Mouse (Mus musculus) hindbrain, embryonic 13.5 days (tissue): ENCODE data around the gene N4bp2. TPM values are rescaled to one million over a fixed set of nuclear protein-coding genes. Genes with fewer than 3 reads are reported as not detected.

Experiments used
- ATAC-seq: fragments of 200-750 bp; cut with Nextera tagmentation; 2 replicates; pipeline ENCODE4 v1.8.0; 2017; ENCODE audit warnings: moderate TSS enrichment; ENCODE audit not compliant: low FRiP score
- H3K27ac ChIP-seq: fragments of 300-500 bp; sonication (generic); 2 replicates; pipeline ENCODE4 v1.5.1; 2015; ENCODE audit warnings: inconsistent platforms, mild to moderate bottlenecking, moderate library complexity
- H3K27me3 ChIP-seq: fragments of 300-500 bp; sonication (generic); 2 replicates; pipeline ENCODE4 v1.6.1; 2015; ENCODE audit warnings: mild to moderate bottlenecking, inconsistent platforms
- H3K36me3 ChIP-seq: fragments of 300-500 bp; sonication (generic); 2 replicates; pipeline ENCODE4 v1.6.1; 2015; ENCODE audit warnings: mild to moderate bottlenecking, inconsistent platforms
- H3K4me1 ChIP-seq: fragments of 300-500 bp; sonication (generic); replicated peaks from 2 replicates; pipeline ENCODE4 v1.6.1; 2015; ENCODE audit warnings: inconsistent platforms
- H3K4me2 ChIP-seq: fragments of 300-500 bp; sonication (generic); 2 replicates; pipeline ENCODE4 v1.6.1; 2015; ENCODE audit warnings: inconsistent platforms, mild to moderate bottlenecking, moderate library complexity
- H3K4me3 ChIP-seq: fragments of 300-500 bp; sonication (generic); 2 replicates; pipeline ENCODE4 v1.5.1; 2015; ENCODE audit warnings: mild to moderate bottlenecking, inconsistent platforms
- H3K9ac ChIP-seq: fragments of 300-500 bp; sonication (generic); 2 replicates; pipeline ENCODE4 v1.6.1; 2015; ENCODE audit warnings: mild to moderate bottlenecking, inconsistent platforms
- H3K9me3 ChIP-seq: fragments of 300-500 bp; sonication (generic); 2 replicates; pipeline ENCODE4 v1.6.1; 2016; ENCODE audit warnings: inconsistent platforms
- WGBS: fragments of 180-500 bp; shearing (Covaris S2); methylation state at CpG from one replicate; pipeline ENCODE4 v1.1.7; 2015; 5-methylcytosine and 5-hydroxymethylcytosine counted together
- polyA plus RNA-seq: library from polyadenylated mRNA; unstranded; fragments of >200 nt; fragmentation: Nextera tagmentation; extraction: Ambion mirVana; gene quantifications from 2 replicates; pipeline ENCODE4 v1.2.1, GENCODE M21; 2015

The N4bp2 gene
- polyA plus RNA-seq, 1 experiment from 2014 or later = 19.2 TPM

DNA sequence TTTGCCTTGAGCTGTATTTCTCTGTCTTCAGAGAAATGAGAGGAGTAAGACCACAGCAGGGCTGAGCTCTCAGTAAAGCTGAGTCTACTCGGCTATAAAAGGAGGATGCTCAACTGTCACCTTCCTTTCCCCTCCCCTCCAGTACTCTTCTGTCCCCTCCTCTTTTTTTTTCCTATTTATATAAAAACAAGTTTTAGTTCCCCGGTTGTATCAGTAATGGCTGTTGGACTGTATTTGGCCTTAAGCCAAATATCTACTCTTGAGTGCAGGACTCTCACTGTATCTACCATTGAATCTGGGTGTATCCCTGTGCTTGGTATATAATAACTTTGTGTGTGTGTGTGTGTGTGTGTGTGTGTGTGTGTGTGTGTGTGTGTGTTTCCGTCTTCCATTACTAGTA lies 31.4 kb downstream of the N4bp2 start:
- Histone ChIP-seq H3K4me2 (no peak overlapping the region), H3K9me3 (no peaks in the 10 kb centered on the region), H3K27ac (no peak overlapping the region), H3K9ac (no peak overlapping the region), H3K4me3 (no peak overlapping the region), H3K36me3 (peaks cover 59% of the 10 kb centered on the region), H3K4me1 (no peaks in the 10 kb centered on the region), H3K27me3 (no peaks in the 10 kb centered on the region)
- 87% methylated on average over 3 of the region's 3 CpGs for WGBS
- ATAC-seq = no peak

- Histone ChIP-seq H3K9me3 (no peaks in the 10 kb centered on the region), H3K4me1 (no peaks in the 10 kb centered on the region), H3K27me3 (no peaks in the 10 kb centered on the region), H3K4me2 (no peak overlapping the region), H3K36me3 (peaks cover 58% of the 10 kb centered on the region), H3K9ac (no peak overlapping the region), H3K4me3 (no peak overlapping the region), H3K27ac (no peak overlapping the region)
- ATAC-seq = no peak
- 95% methylated on average over 9 of the region's 9 CpGs for WGBS
Measured at GRCm38 (mm10) chr5:65795293-65795993, 32.1 kb downstream of the N4bp2 start.

DNA sequence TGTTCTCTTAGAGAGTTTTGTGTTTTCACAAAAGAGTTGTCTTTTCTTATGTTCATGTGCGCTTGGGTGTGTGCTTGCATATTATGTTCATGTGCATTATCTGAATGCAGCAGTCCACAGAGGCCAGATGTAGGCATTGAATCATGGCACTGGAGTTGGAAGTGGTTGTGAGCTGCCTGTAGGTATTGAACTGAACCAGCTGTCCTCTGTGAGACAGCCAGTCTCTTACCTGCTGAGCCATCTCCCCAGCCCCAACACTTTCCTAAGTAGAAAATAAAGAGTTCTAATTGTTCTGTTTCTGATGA lies 32.6 kb downstream of the N4bp2 start:
- 98% methylated on average over 1 of the region's 1 CpGs for WGBS
- peaks cover 55% of the 10 kb centered on the region for H3K36me3 ChIP-seq
- no peak overlapping the region for H3K27ac ChIP-seq
- no peaks in the 10 kb centered on the region for H3K4me1 ChIP-seq
- H3K9me3 ChIP-seq = no peaks in the 10 kb centered on the region
- no peak overlapping the region for H3K9ac ChIP-seq
- no peak overlapping the region for H3K4me3 ChIP-seq
- H3K27me3 ChIP-seq = no peaks in the 10 kb centered on the region
- H3K4me2 ChIP-seq = no peak overlapping the region
- ATAC-seq = no peak

- 79% methylated on average over 5 of the region's 5 CpGs for WGBS
- no peak for ATAC-seq
- no peaks in the 10 kb centered on the region for H3K27me3 ChIP-seq
- no peaks in the 10 kb centered on the region for H3K4me1 ChIP-seq
- H3K27ac ChIP-seq = no peak overlapping the region
- H3K9me3 ChIP-seq = no peaks in the 10 kb centered on the region
- H3K4me3 ChIP-seq = no peak overlapping the region
- H3K4me2 ChIP-seq = no peak overlapping the region
- H3K9ac ChIP-seq = no peak overlapping the region
- peaks cover 63% of the 10 kb centered on the region for H3K36me3 ChIP-seq
Measured at GRCm38 (mm10) chr5:65823601-65824133, 60.3 kb downstream of the N4bp2 start.

- H3K9ac ChIP-seq = no peak overlapping the region
- H3K4me2 ChIP-seq = no peak overlapping the region
- no peak for ATAC-seq
- no peaks in the 10 kb centered on the region for H3K9me3 ChIP-seq
- H3K36me3 ChIP-seq = peaks cover 40% of the 10 kb centered on the region
- H3K27ac ChIP-seq = no peak overlapping the region
- no peaks in the 10 kb centered on the region for H3K27me3 ChIP-seq
- H3K4me3 ChIP-seq = no peak overlapping the region
- WGBS = 98% methylated on average over 4 of the region's 4 CpGs
- no peaks in the 10 kb centered on the region for H3K4me1 ChIP-seq
Measured at GRCm38 (mm10) chr5:65826476-65826875, 63.2 kb downstream of the N4bp2 start.

- 94% methylated on average over 8 of the region's 8 CpGs for WGBS
- H3K4me1 ChIP-seq = no peaks in the 10 kb centered on the region
- no peak overlapping the region for H3K4me2 ChIP-seq
- no peak for ATAC-seq
- no peak overlapping the region for H3K9ac ChIP-seq
- H3K27ac ChIP-seq = no peak overlapping the region
- H3K4me3 ChIP-seq = no peak overlapping the region
- no peaks in the 10 kb centered on the region for H3K9me3 ChIP-seq
- H3K36me3 ChIP-seq = peaks cover 34% of the 10 kb centered on the region
- H3K27me3 ChIP-seq = no peaks in the 10 kb centered on the region
Measured at GRCm38 (mm10) chr5:65827102-65827501, 63.8 kb downstream of the N4bp2 start.

DNA sequence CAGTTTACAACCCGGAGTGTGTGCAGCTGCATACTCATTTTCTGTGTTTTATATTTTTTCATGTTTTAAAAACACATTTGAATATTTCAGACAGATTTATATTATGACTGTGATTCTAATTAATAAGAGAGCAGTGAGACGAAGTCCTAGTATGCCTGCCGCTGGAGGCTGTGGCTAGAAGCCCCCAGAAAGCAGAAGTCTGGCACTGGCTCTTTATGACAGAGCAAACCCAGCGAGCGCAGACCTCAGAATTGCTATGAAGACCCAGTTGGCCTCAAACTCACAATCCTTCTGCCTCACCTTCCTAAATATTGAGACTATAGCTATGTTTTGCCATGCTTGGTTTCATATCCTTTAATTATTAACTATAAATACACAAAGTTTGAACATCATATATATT lies 64.9 kb downstream of the N4bp2 start:
- Histone ChIP-seq H3K27ac (no peak overlapping the region), H3K36me3 (peaks cover 28% of the 10 kb centered on the region), H3K4me2 (no peak overlapping the region), H3K4me1 (no peaks in the 10 kb centered on the region), H3K9me3 (no peaks in the 10 kb centered on the region), H3K9ac (no peak overlapping the region), H3K27me3 (no peaks in the 10 kb centered on the region), H3K4me3 (no peak overlapping the region)
- 94% methylated on average over 5 of the region's 5 CpGs for WGBS
- ATAC-seq = no peak

DNA sequence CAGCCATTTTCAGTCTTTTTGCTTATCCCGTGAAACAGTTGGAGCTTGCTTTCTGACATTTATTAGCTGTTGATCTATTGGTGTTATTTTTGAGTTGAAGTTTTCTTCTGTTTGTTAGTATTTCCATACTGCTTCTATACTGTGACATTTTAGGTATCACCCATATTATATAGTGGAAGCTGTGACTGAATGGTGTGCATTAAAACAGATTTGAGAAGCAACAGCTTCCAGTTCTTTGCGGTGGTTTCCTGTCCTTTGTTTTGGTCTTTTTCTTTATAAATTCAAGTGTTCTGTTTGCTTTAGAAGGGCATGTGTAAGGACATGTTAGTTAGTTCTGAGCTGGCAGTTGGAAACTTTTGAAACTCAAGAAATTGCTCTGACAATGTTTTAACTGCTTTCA lies 65.7 kb downstream of the N4bp2 start:
- H3K9me3 ChIP-seq = no peaks in the 10 kb centered on the region
- no peaks in the 10 kb centered on the region for H3K27me3 ChIP-seq
- no peak overlapping the region for H3K27ac ChIP-seq
- no peak overlapping the region for H3K9ac ChIP-seq
- H3K36me3 ChIP-seq = peaks cover 28% of the 10 kb centered on the region
- no peaks in the 10 kb centered on the region for H3K4me1 ChIP-seq
- no peak overlapping the region for H3K4me3 ChIP-seq
- 87% methylated on average over 2 of the region's 2 CpGs for WGBS
- ATAC-seq = no peak
- no peak overlapping the region for H3K4me2 ChIP-seq

DNA sequence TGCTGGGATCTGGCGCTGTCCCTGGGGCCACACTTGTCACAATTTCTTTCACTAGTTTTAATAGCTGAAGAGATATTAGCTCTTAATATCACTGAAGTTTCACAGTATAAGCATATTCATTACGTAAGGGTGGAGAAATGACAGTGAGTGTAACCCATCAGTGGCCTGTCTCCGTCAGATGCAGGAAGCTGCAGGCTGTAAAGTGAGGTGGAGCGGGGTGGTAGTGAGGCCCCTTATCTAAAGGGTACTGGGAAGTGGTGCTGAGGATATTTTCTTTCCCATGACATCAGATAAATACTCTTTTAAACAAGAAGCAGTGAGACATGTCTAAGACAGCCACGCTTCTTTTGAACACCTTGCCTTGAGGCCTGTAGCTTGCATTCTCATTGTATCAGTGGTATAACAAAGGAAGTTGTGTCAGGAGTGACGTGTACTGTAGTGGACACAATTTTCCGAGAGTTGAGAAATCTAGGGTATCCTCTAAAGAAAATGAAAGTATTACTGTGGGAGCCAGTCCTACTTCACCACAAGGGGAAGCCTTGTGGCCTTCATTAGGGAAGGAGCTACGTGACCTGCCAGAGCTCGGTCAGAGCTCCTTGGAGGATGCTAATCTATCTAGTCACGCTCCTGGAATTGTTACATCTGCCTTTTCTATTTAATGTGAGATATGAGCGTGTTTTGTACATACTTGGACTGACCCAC lies 68.7 kb downstream of the N4bp2 start:
- Histone ChIP-seq H3K36me3 (peaks cover 13% of the 10 kb centered on the region), H3K27ac (no peak overlapping the region), H3K4me2 (no peak overlapping the region), H3K4me3 (no peak overlapping the region), H3K9me3 (no peaks in the 10 kb centered on the region), H3K27me3 (no peaks in the 10 kb centered on the region), H3K4me1 (no peaks in the 10 kb centered on the region), H3K9ac (no peak overlapping the region)
- no peak for ATAC-seq
- WGBS = 90% methylated on average over 11 of the region's 11 CpGs

- H3K9me3 ChIP-seq = no peaks in the 10 kb centered on the region
- peaks cover 10% of the 10 kb centered on the region; the same call in 1 of the 2 replicates for H3K36me3 ChIP-seq
- 83% methylated on average over 3 of the region's 3 CpGs for WGBS
- no peak overlapping the region for H3K9ac ChIP-seq
- no peak overlapping the region for H3K4me2 ChIP-seq
- no peaks in the 10 kb centered on the region for H3K4me1 ChIP-seq
- H3K4me3 ChIP-seq = no peak overlapping the region
- ATAC-seq = no peak
- H3K27me3 ChIP-seq = no peaks in the 10 kb centered on the region
- no peak overlapping the region for H3K27ac ChIP-seq
Measured at GRCm38 (mm10) chr5:65833092-65833491, 69.8 kb downstream of the N4bp2 start.

GRCm38 (mm10) chr5:65833766-65834498 lies 70.6 kb downstream of the N4bp2 start:
- Histone ChIP-seq H3K4me1 (no peaks in the 10 kb centered on the region), H3K27me3 (no peaks in the 10 kb centered on the region), H3K36me3 (peaks cover 8% of the 10 kb centered on the region; the same call in 1 of the 2 replicates), H3K4me2 (no peak overlapping the region), H3K4me3 (no peak overlapping the region), H3K9me3 (no peaks in the 10 kb centered on the region), H3K9ac (no peak overlapping the region), H3K27ac (no peak overlapping the region)
- WGBS = 95% methylated on average over 8 of the region's 8 CpGs
- ATAC-seq = no peak

DNA sequence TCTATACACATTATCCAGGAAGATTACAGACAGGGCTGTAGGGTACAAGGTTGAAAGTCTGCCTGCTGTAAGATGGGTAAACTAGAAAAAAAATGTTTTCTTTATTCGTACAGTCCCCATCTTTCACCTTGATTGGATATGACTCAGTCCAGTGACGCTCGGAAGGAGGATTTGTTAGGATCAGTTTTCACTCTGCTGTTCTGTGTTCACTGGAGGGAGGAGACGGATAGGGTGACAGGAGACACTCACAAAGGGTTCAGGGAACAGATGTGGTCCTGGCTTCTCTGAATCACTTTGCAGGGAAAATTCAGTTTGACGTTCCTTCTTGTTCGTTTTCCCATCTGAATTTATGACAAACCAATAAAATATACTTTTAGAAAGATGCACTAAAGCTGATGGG lies 74.7 kb downstream of the N4bp2 start:
- Histone ChIP-seq H3K9me3 (no peaks in the 10 kb centered on the region), H3K27me3 (no peaks in the 10 kb centered on the region), H3K27ac (no peak overlapping the region), H3K9ac (no peak overlapping the region), H3K4me2 (no peak overlapping the region), H3K4me1 (no peaks in the 10 kb centered on the region), H3K36me3 (peaks cover 6% of the 10 kb centered on the region; the same call in 1 of the 2 replicates), H3K4me3 (no peak overlapping the region)
- 81% methylated on average over 6 of the region's 6 CpGs for WGBS
- no peak for ATAC-seq
